Mouse (Mus musculus) hindbrain, embryonic 14.5 days (tissue): Measurements from ENCODE around the gene Lrrc3c. TPM values are rescaled to one million over a fixed set of nuclear protein-coding genes. Genes with fewer than 3 reads are reported as not detected.

Experiments
- ATAC-seq: fragments of 200-750 bp; cut with Nextera tagmentation; 2 replicates; pipeline ENCODE4 v1.8.0; 2017; ENCODE audit warnings: moderate number of reproducible peaks, mild to moderate bottlenecking, moderate TSS enrichment, moderate library complexity; ENCODE audit not compliant: low FRiP score
- DNase-seq: peaks from one replicate; pipeline ENCODE4 v3.0.0-alpha.2; 2015; ENCODE audit warnings: low spot score
- H3K27ac ChIP-seq: fragments of 300-500 bp; sonication (generic); 2 replicates; pipeline ENCODE4 v1.5.1; 2014; ENCODE audit warnings: mild to moderate bottlenecking, moderate library complexity
- H3K27me3 ChIP-seq: fragments of 300-500 bp; sonication (generic); 2 replicates; pipeline ENCODE4 v1.6.1; 2014; ENCODE audit warnings: mild to moderate bottlenecking, low read length, mixed read lengths; ENCODE audit not compliant: control insufficient read depth, insufficient read depth
- H3K36me3 ChIP-seq: fragments of 300-500 bp; sonication (generic); replicated peaks from 2 replicates; pipeline ENCODE4 v1.6.1; 2014; ENCODE audit not compliant: control insufficient read depth, insufficient read depth
- H3K4me1 ChIP-seq: fragments of 300-500 bp; sonication (generic); replicated peaks from 2 replicates; pipeline ENCODE4 v1.6.1; 2014; ENCODE audit warnings: antibody characterized with exemption, low read length, mixed read lengths; ENCODE audit not compliant: control insufficient read depth, insufficient read depth
- H3K4me2 ChIP-seq: fragments of 300-500 bp; sonication (generic); replicated peaks from 2 replicates; pipeline ENCODE4 v1.6.1; 2014; ENCODE audit warnings: mild to moderate bottlenecking, moderate library complexity
- H3K4me3 ChIP-seq: fragments of 300-500 bp; sonication (generic); replicated peaks from 2 replicates; pipeline ENCODE4 v1.5.1; 2014; ENCODE audit warnings: mild to moderate bottlenecking, low read length
- H3K9ac ChIP-seq: fragments of 300-500 bp; sonication (generic); 2 replicates; pipeline ENCODE4 v1.6.1; 2014
- H3K9me3 ChIP-seq: fragments of 300-500 bp; sonication (generic); 2 replicates; pipeline ENCODE4 v1.6.1; 2016; ENCODE audit warnings: low read length; ENCODE audit not compliant: control insufficient read depth
- WGBS: fragments of 180-500 bp; shearing (Covaris S2); extraction: QIAGEN DNeasy Blood & Tissue Kit; methylation state at CpG from one replicate; pipeline ENCODE4 v1.1.7; 2014; 5-methylcytosine and 5-hydroxymethylcytosine counted together
- polyA plus RNA-seq: library from polyadenylated mRNA; unstranded; fragments of >200 nt; fragmentation: Nextera tagmentation; extraction: Ambion mirVana; gene quantifications from 2 replicates; pipeline ENCODE4 v1.2.1, GENCODE M21; 2014

Lrrc3c gene
- polyA plus RNA-seq, 1 experiment from 2014 or later, result not detected

GRCm38 (mm10) chr11:98584146-98584545 is 13.9 kb upstream of the Lrrc3c start:
- 71% methylated on average over 1 of the region's 1 CpGs for WGBS
- Histone ChIP-seq H3K9me3 (no peaks in the 10 kb centered on the region), H3K36me3 (peaks cover 28% of the 10 kb centered on the region), H3K9ac (no peak overlapping the region), H3K4me1 (peaks cover 26% of the 10 kb centered on the region), H3K4me3 (no peak overlapping the region), H3K27me3 (no peaks in the 10 kb centered on the region), H3K4me2 (no peak overlapping the region), H3K27ac (no peak overlapping the region)
- DNase-seq (no peak), ATAC-seq (no peak)

GRCm38 (mm10) chr11:98584629-98585177 is 13.4 kb upstream of the Lrrc3c start:
- no peaks in the 10 kb centered on the region for H3K9me3 ChIP-seq
- peaks cover 26% of the 10 kb centered on the region for H3K4me1 ChIP-seq
- no peak overlapping the region for H3K4me3 ChIP-seq
- ATAC-seq (no peak), DNase-seq (no peak)
- 96% methylated on average over 6 of the region's 6 CpGs for WGBS
- H3K4me2 ChIP-seq, result no peak overlapping the region
- no peak overlapping the region for H3K27ac ChIP-seq
- H3K36me3 ChIP-seq, result peaks cover 28% of the 10 kb centered on the region
- no peak overlapping the region for H3K9ac ChIP-seq
- H3K27me3 ChIP-seq, result no peaks in the 10 kb centered on the region

- Histone ChIP-seq H3K9ac (peak overlapping the region; percentile 73), H3K9me3 (no peaks in the 10 kb centered on the region), H3K27ac (peak overlapping the region; percentile 80), H3K4me1 (peaks cover 26% of the 10 kb centered on the region), H3K4me2 (peak overlapping the region; percentile 87), H3K27me3 (no peaks in the 10 kb centered on the region), H3K4me3 (peak overlapping the region; percentile 60), H3K36me3 (peaks cover 20% of the 10 kb centered on the region)
- 2% methylated on average over 22 of the region's 22 CpGs for WGBS
- peak; percentile 39 for ATAC-seq
- peak; percentile 33 for DNase-seq
These were observed 11.8 kb upstream of the Lrrc3c start for GRCm38 (mm10) chr11:98586087-98586891.

- Histone ChIP-seq H3K36me3 (peaks cover 16% of the 10 kb centered on the region), H3K9ac (peak within 1 kb of the TSS; percentile 73), H3K4me2 (peak within 1 kb of the TSS; percentile 87), H3K27me3 (no peaks in the 10 kb centered on the region), H3K4me3 (peak within 1 kb of the TSS; percentile 60), H3K9me3 (no peaks in the 10 kb centered on the region), H3K27ac (peak within 1 kb of the TSS; percentile 80), H3K4me1 (peaks cover 26% of the 10 kb centered on the region)
- DNase-seq (peak; percentile 99), ATAC-seq (peak; percentile 92)
- under 1% methylated on average over 49 of the region's 49 CpGs for WGBS
These were observed 11.1 kb upstream of the Lrrc3c start, which contains the start of gene Ormdl3 for GRCm38 (mm10) chr11:98586892-98587563. Gene Ormdl3, minus strand, starts transcription at chr11:98587368.

- Histone ChIP-seq H3K27me3 (no peaks in the 10 kb centered on the region), H3K4me3 (peak overlapping the region; percentile 60), H3K27ac (peak overlapping the region; percentile 80), H3K9ac (peak overlapping the region; percentile 73), H3K9me3 (no peaks in the 10 kb centered on the region), H3K4me1 (peaks cover 26% of the 10 kb centered on the region), H3K36me3 (peaks cover 7% of the 10 kb centered on the region), H3K4me2 (peak overlapping the region; percentile 87)
- ATAC-seq, result peak; percentile 61
- DNase-seq, result peak; percentile 63
- 9% methylated on average over 20 of the region's 20 CpGs for WGBS
These were observed 10.2 kb upstream of the Lrrc3c start for GRCm38 (mm10) chr11:98587684-98588546.

GRCm38 (mm10) chr11:98588833-98589281 is 9.2 kb upstream of the Lrrc3c start:
- H3K4me3 ChIP-seq, result peak overlapping the region; percentile 23; the same call in 1 of the 2 replicates
- no peaks in the 10 kb centered on the region for H3K9me3 ChIP-seq
- ATAC-seq (no peak), DNase-seq (no peak)
- H3K4me1 ChIP-seq, result peaks cover 26% of the 10 kb centered on the region
- H3K36me3 ChIP-seq, result no peaks in the 10 kb centered on the region
- WGBS, result 59% methylated on average over 6 of the region's 6 CpGs
- no peak overlapping the region for H3K27ac ChIP-seq
- peak overlapping the region; percentile 87; the same call in 1 of the 2 replicates for H3K4me2 ChIP-seq
- H3K9ac ChIP-seq, result no peak overlapping the region
- 0 out of 2 replicates have a peak, but pooled peaks cover 3% of the 10 kb centered on the region for H3K27me3 ChIP-seq

- no peak overlapping the region for H3K4me3 ChIP-seq
- no peak overlapping the region for H3K4me2 ChIP-seq
- H3K27me3 ChIP-seq, result 0 out of 2 replicates have a peak, but pooled peaks cover 3% of the 10 kb centered on the region
- H3K9ac ChIP-seq, result no peak overlapping the region
- no peaks in the 10 kb centered on the region for H3K9me3 ChIP-seq
- no peak for ATAC-seq
- H3K27ac ChIP-seq, result no peak overlapping the region
- DNase-seq, result no peak
- WGBS, result 87% methylated on average over 8 of the region's 8 CpGs
- H3K36me3 ChIP-seq, result no peaks in the 10 kb centered on the region
- peaks cover 26% of the 10 kb centered on the region for H3K4me1 ChIP-seq
These were observed 8.8 kb upstream of the Lrrc3c start for GRCm38 (mm10) chr11:98589306-98589705.

GRCm38 (mm10) chr11:98590548-98591445 is 7.3 kb upstream of the Lrrc3c start:
- Histone ChIP-seq H3K4me2 (no peak overlapping the region), H3K27me3 (0 out of 2 replicates have a peak, but pooled peaks cover 3% of the 10 kb centered on the region), H3K36me3 (no peaks in the 10 kb centered on the region), H3K4me3 (no peak overlapping the region), H3K27ac (no peak overlapping the region), H3K9me3 (no peaks in the 10 kb centered on the region), H3K4me1 (peaks cover 17% of the 10 kb centered on the region), H3K9ac (no peak overlapping the region)
- 64% methylated on average over 19 of the region's 19 CpGs for WGBS
- DNase-seq (no peak), ATAC-seq (no peak)
